Mouse (Mus musculus) lung, adult 2 months (tissue): ENCODE data around the gene Grip1.
A peak's percentile ranks its signal among the peaks of the same experiment; 100 is the strongest.

Experiments
- CTCF ChIP-seq: fragments of 200-500 bp; IDR thresholded peaks from 2 replicates; pipeline ENCODE4 v1.5.1; 2011; ENCODE audit warnings: mild to moderate bottlenecking, low read length, control low read depth; ENCODE audit not compliant: insufficient read depth
- POLR2A ChIP-seq: fragments of 200-500 bp; IDR thresholded peaks from 2 replicates; pipeline ENCODE4 v1.6.1; 2011; ENCODE audit warnings: low read depth, mild to moderate bottlenecking, control low read depth, low read length, borderline replicate concordance; ENCODE audit errors: extremely low read depth

DNA sequence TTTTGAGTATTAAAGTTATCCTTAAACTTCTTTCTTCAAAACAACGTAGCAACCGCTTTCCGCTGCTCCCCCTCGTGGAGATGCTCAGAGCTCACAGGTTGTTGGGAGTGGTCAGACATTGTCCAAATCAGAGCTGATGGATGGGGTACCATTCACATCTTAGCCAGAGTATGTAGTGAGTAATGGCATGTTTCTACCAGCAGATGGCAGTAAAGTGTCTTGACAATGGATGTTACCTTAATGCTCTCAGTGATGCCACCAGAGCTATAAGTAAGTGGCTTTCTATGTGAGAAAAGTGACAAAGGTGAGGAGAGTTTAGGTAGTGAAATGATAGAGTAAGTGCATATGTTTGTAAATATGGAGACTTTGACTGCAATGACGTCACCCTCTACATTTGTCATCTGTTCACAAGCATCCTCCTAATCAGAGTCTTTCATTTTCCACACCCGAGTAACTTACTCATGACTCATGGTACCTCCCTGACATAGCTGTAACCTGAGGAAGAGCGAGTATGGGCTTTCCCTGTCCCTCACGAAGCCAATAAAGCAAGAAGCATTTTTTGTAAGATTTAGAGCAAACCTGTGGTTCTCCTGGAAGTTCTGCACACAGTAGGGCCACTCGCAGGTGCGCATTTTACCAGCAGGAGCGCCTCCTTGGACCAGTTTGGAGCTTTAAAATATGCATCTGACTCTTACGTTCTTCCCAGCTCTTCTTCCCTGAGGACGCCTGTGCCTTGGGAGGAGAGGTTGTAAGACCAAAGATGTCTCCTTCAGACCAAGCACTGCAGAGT is 350.2 kb downstream of the Grip1 start:
- TF ChIP-seq POLR2A, result no peak
- peak; percentile 20; the same call in 1 of the 2 replicates for TF ChIP-seq CTCF
